Mouse (Mus musculus) limb, embryonic 15.5 days (tissue): ENCODE data around the gene Nlrc3. TPM values are rescaled to one million over a fixed set of nuclear protein-coding genes. Genes with fewer than 3 reads are reported as not detected.

Source experiments
- ATAC-seq: fragments of 200-750 bp; cut with Nextera tagmentation; 2 replicates; pipeline ENCODE4 v1.8.0; 2017; ENCODE audit warnings: low read depth, moderate TSS enrichment; ENCODE audit not compliant: insufficient number of reproducible peaks, low FRiP score, low TSS enrichment
- H3K27ac ChIP-seq: fragments of 300-500 bp; sonication (generic); 2 replicates; pipeline ENCODE4 v1.5.1; 2015; ENCODE audit warnings: moderate library complexity, mild to moderate bottlenecking, inconsistent platforms
- H3K27me3 ChIP-seq: fragments of 300-500 bp; sonication (generic); 2 replicates; pipeline ENCODE4 v1.6.1; 2015; ENCODE audit warnings: inconsistent platforms
- H3K36me3 ChIP-seq: fragments of 300-500 bp; sonication (generic); 2 replicates; pipeline ENCODE4 v1.6.1; 2015; ENCODE audit warnings: inconsistent platforms
- H3K4me1 ChIP-seq: fragments of 300-500 bp; sonication (generic); 2 replicates; pipeline ENCODE4 v1.6.1; 2015; ENCODE audit warnings: inconsistent platforms
- H3K4me2 ChIP-seq: fragments of 300-500 bp; sonication (generic); 2 replicates; pipeline ENCODE4 v1.6.1; 2015; ENCODE audit warnings: mild to moderate bottlenecking, inconsistent platforms
- H3K4me3 ChIP-seq: fragments of 300-500 bp; sonication (generic); 2 replicates; pipeline ENCODE4 v1.5.1; 2015; ENCODE audit warnings: mild to moderate bottlenecking, inconsistent platforms
- H3K9ac ChIP-seq: fragments of 300-500 bp; sonication (generic); 2 replicates; pipeline ENCODE4 v1.6.1; 2015; ENCODE audit warnings: inconsistent platforms
- H3K9me3 ChIP-seq: fragments of 300-500 bp; sonication (generic); 2 replicates; pipeline ENCODE4 v1.6.1; 2016; ENCODE audit warnings: inconsistent platforms
- WGBS: fragments of 180-500 bp; shearing (Covaris S2); methylation state at CpG from one replicate; pipeline ENCODE4 v1.1.7; 2015; 5-methylcytosine and 5-hydroxymethylcytosine counted together
- microRNA-seq: library from miRNA; unstranded; fragments of <30 nt; microRNA quantifications from one replicate; pipeline ENCODE4, GENCODE M21; 2016
- polyA plus RNA-seq: library from polyadenylated mRNA; unstranded; fragments of >200 nt; fragmentation: Nextera tagmentation; extraction: Ambion mirVana; gene quantifications from 2 replicates; pipeline ENCODE4 v1.2.1, GENCODE M21; 2015

Nlrc3 gene
- polyA plus RNA-seq, 1 experiment from 2014 or later = 1.00 TPM

- no peaks in the 10 kb centered on the region for H3K27me3 ChIP-seq
- H3K27ac ChIP-seq = peak overlapping the region; percentile 80
- no peak overlapping the region for H3K4me3 ChIP-seq
- ATAC-seq = peak; percentile 79; the same call in 1 of the 2 replicates
- 35% methylated on average over 4 of the region's 4 CpGs for WGBS
- 0 out of 2 replicates have a peak, but pooled peaks cover 4% of the 10 kb centered on the region for H3K4me1 ChIP-seq
- H3K9me3 ChIP-seq = no peaks in the 10 kb centered on the region
- H3K36me3 ChIP-seq = peaks cover 56% of the 10 kb centered on the region
- no peak overlapping the region for H3K9ac ChIP-seq
- no peak overlapping the region for H3K4me2 ChIP-seq
These were observed 52.5 kb downstream of the Nlrc3 start for GRCm38 (mm10) chr16:3923966-3924365.

DNA sequence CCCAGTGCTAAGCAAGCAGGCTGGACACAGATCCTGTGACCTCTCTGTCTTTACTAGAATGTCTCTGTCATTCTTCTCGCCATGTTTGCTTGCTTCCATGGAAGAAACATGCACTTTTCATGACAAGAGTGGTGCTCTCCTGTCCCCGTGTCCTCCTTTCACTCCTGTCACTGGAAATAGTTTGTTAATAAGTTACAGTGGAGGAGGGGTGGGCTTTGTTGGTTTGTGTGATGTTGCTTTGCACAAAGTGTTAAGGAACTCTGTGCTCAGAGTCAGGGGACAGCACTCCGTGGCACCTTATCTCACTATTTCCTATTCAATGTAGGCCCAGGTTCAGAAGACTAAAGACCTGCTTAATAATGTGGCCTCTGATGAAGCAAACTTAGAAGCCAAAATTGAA lies 52.9 kb downstream of the Nlrc3 start:
- 0 out of 2 replicates have a peak, but pooled peaks cover 4% of the 10 kb centered on the region for H3K4me1 ChIP-seq
- no peak overlapping the region for H3K9ac ChIP-seq
- no peak overlapping the region for H3K4me3 ChIP-seq
- H3K4me2 ChIP-seq = no peak overlapping the region
- H3K9me3 ChIP-seq = no peaks in the 10 kb centered on the region
- peak overlapping the region; percentile 80 for H3K27ac ChIP-seq
- peaks cover 54% of the 10 kb centered on the region for H3K36me3 ChIP-seq
- no peak for ATAC-seq
- 77% methylated on average over 3 of the region's 3 CpGs for WGBS
- H3K27me3 ChIP-seq = no peaks in the 10 kb centered on the region

- no peaks in the 10 kb centered on the region for H3K27me3 ChIP-seq
- WGBS = 94% methylated on average over 2 of the region's 2 CpGs
These were observed 55.7 kb downstream of the Nlrc3 start for GRCm38 (mm10) chr16:3920756-3921155.

GRCm38 (mm10) chr16:3909118-3909517 lies 67.3 kb downstream of the Nlrc3 start:
- Histone ChIP-seq H3K9ac (peak overlapping the region; percentile 78), H3K27ac (peak overlapping the region; percentile 79), H3K9me3 (no peaks in the 10 kb centered on the region), H3K4me2 (peak overlapping the region; percentile 77), H3K36me3 (peaks cover 44% of the 10 kb centered on the region), H3K4me1 (peaks cover 9% of the 10 kb centered on the region), H3K4me3 (peak overlapping the region; percentile 68), H3K27me3 (no peaks in the 10 kb centered on the region)
- WGBS = 6% methylated on average over 20 of the region's 20 CpGs
- ATAC-seq = no peak; the same call in 1 of the 2 replicates

More at GRCm38 (mm10) chr16:3920756-3921155, 55.7 kb downstream of the Nlrc3 start:
- H3K9me3 ChIP-seq = no peaks in the 10 kb centered on the region
- no peak overlapping the region for H3K9ac ChIP-seq
- 0 out of 2 replicates have a peak, but pooled peaks cover 4% of the 10 kb centered on the region for H3K4me1 ChIP-seq
- H3K36me3 ChIP-seq = peaks cover 55% of the 10 kb centered on the region
- H3K4me2 ChIP-seq = no peak overlapping the region
- H3K27ac ChIP-seq = no peak overlapping the region
- no peak for ATAC-seq
- H3K4me3 ChIP-seq = no peak overlapping the region

- peak within 1 kb of the TSS; percentile 78 for H3K9ac ChIP-seq
- ATAC-seq = peak; percentile 92
- H3K27me3 ChIP-seq = no peaks in the 10 kb centered on the region
- WGBS = under 1% methylated on average over 33 of the region's 33 CpGs
- peaks cover 44% of the 10 kb centered on the region for H3K36me3 ChIP-seq
- peaks cover 9% of the 10 kb centered on the region for H3K4me1 ChIP-seq
- H3K9me3 ChIP-seq = no peaks in the 10 kb centered on the region
- H3K4me2 ChIP-seq = peak within 1 kb of the TSS; percentile 77
- peak within 1 kb of the TSS; percentile 68 for H3K4me3 ChIP-seq
- peak within 1 kb of the TSS; percentile 79 for H3K27ac ChIP-seq
These were observed 67.8 kb downstream of the Nlrc3 start, which contains the start of the genes 1700037C18Rik and Cluap1 for GRCm38 (mm10) chr16:3908537-3909111. Gene 1700037C18Rik (minus strand): TSS chr16:3908689. Gene Cluap1 (plus strand): TSS chr16:3908801.

DNA sequence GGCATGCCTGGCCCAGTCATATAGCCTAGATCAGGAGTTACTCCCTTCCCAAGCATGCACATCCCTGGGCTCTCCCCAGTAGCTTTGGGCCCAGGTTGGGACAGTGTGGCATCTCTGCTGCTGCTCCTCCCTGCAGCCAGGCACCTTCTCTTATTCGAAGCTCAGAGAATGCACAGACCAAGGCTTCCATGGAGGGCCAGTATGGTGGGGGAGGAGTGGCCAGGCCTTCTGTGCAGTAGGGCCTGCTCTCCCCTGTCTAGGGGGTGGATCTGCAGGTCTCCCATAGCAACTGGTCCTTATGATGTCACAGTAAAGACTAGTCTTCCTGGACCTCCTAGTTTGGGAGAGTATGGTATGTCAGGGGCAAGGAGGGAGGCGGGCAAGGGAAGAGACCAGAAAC lies 69.0 kb downstream of the Nlrc3 start:
- Histone ChIP-seq H3K4me3 (no peak overlapping the region), H3K9me3 (no peaks in the 10 kb centered on the region), H3K4me1 (peaks cover 9% of the 10 kb centered on the region), H3K27me3 (no peaks in the 10 kb centered on the region), H3K27ac (no peak overlapping the region), H3K36me3 (peaks cover 44% of the 10 kb centered on the region), H3K9ac (no peak overlapping the region), H3K4me2 (no peak overlapping the region)
- ATAC-seq = no peak
- 74% methylated on average over 2 of the region's 2 CpGs for WGBS

GRCm38 (mm10) chr16:3896553-3896952 lies 79.9 kb downstream of the Nlrc3 start:
- no peaks in the 10 kb centered on the region for H3K27me3 ChIP-seq
- no peak overlapping the region for H3K9ac ChIP-seq
- no peak overlapping the region for H3K4me3 ChIP-seq
- no peak overlapping the region for H3K4me2 ChIP-seq
- no peaks in the 10 kb centered on the region for H3K9me3 ChIP-seq
- WGBS = 86% methylated on average over 1 of the region's 1 CpGs
- H3K4me1 ChIP-seq = no peaks in the 10 kb centered on the region
- H3K36me3 ChIP-seq = peaks cover 52% of the 10 kb centered on the region
- ATAC-seq = no peak
- H3K27ac ChIP-seq = no peak overlapping the region

GRCm38 (mm10) chr16:3896046-3896445 lies 80.4 kb downstream of the Nlrc3 start:
- 66% methylated on average over 6 of the region's 6 CpGs for WGBS
- no peaks in the 10 kb centered on the region for H3K4me1 ChIP-seq
- no peak overlapping the region for H3K27ac ChIP-seq
- no peak overlapping the region for H3K4me2 ChIP-seq
- no peaks in the 10 kb centered on the region for H3K27me3 ChIP-seq
- H3K36me3 ChIP-seq = peaks cover 48% of the 10 kb centered on the region
- no peak for ATAC-seq
- H3K4me3 ChIP-seq = no peak overlapping the region
- no peaks in the 10 kb centered on the region for H3K9me3 ChIP-seq
- H3K9ac ChIP-seq = no peak overlapping the region

- no peak overlapping the region for H3K27ac ChIP-seq
These were observed 81.1 kb downstream of the Nlrc3 start for GRCm38 (mm10) chr16:3895173-3895792.

More at GRCm38 (mm10) chr16:3895173-3895792, 81.1 kb downstream of the Nlrc3 start:
- no peak overlapping the region for H3K9ac ChIP-seq
- WGBS = 65% methylated on average over 9 of the region's 9 CpGs
- H3K4me3 ChIP-seq = no peak overlapping the region
- H3K9me3 ChIP-seq = no peaks in the 10 kb centered on the region
- no peak for ATAC-seq
- H3K4me2 ChIP-seq = no peak overlapping the region
- H3K4me1 ChIP-seq = no peaks in the 10 kb centered on the region
- H3K27me3 ChIP-seq = no peaks in the 10 kb centered on the region
- peaks cover 41% of the 10 kb centered on the region for H3K36me3 ChIP-seq

Small RNA genes within 50 kb of the gene (microRNA-seq; reads per million reads assigned to microRNA genes)
- gene Gm23493 = not detected

Other genes starting within 250 kb of the Nlrc3 start
- gene Zfp263, start 232.5 kb downstream of the Nlrc3 start, polyA plus RNA-seq = 45.3 and 46.4 TPM in 2 replicates
- not detected in 2 replicates for gene Olfr15, start 145.8 kb downstream of the Nlrc3 start, polyA plus RNA-seq
- gene Zfp174, start 129.4 kb downstream of the Nlrc3 start, polyA plus RNA-seq = 1.9 TPM in 2 replicates
- 54.2 and 56.0 TPM in 2 replicates for gene Naa60, start 104.3 kb downstream of the Nlrc3 start, polyA plus RNA-seq
- 6.2 and 6.8 TPM in 2 replicates for gene Zfp597, start 92.1 kb downstream of the Nlrc3 start, polyA plus RNA-seq
- 2.7 and 3.4 TPM in 2 replicates for gene Gm20695, start 92.0 kb downstream of the Nlrc3 start, polyA plus RNA-seq
- gene 1700037C18Rik, start 67.9 kb downstream of the Nlrc3 start, polyA plus RNA-seq = 6.1 and 7.7 TPM in 2 replicates
- 26.7 and 33.4 TPM in 2 replicates for gene Cluap1, start 67.8 kb downstream of the Nlrc3 start, polyA plus RNA-seq
- gene Slx4, start 27.1 kb upstream of the Nlrc3 start, polyA plus RNA-seq = 16.6 TPM in 2 replicates
- gene Dnase1, start 60.3 kb upstream of the Nlrc3 start, polyA plus RNA-seq = 3.1 and 4.2 TPM in 2 replicates
- gene Trap1, start 101.2 kb upstream of the Nlrc3 start, polyA plus RNA-seq = 75.7 and 86.1 TPM in 2 replicates
- 31.3 and 35.9 TPM in 2 replicates for gene Crebbp, start 237.4 kb upstream of the Nlrc3 start, polyA plus RNA-seq